Mouse (Mus musculus) kidney, embryonic 15.5 days (tissue): ENCODE measurements around the gene Gm14743. TPM values are rescaled to one million over a fixed set of nuclear protein-coding genes. Genes with fewer than 3 reads are reported as not detected.
"Not testable (repeated sequence)": the region's sequence is repeated elsewhere in the genome, so short reads cannot be mapped to it uniquely, and the experiment has no call there.

Experiments
- ATAC-seq: fragments of 200-750 bp; cut with Nextera tagmentation; replicated peaks from 2 replicates; pipeline ENCODE4 v1.8.0; 2017; ENCODE audit warnings: moderate TSS enrichment; ENCODE audit not compliant: low FRiP score
- H3K27ac ChIP-seq: fragments of 300-500 bp; sonication (generic); 2 replicates; pipeline ENCODE4 v1.5.1; 2015; ENCODE audit warnings: mild to moderate bottlenecking, inconsistent platforms
- H3K27me3 ChIP-seq: fragments of 300-500 bp; sonication (generic); 2 replicates; pipeline ENCODE4 v1.6.1; 2015; ENCODE audit warnings: inconsistent platforms
- H3K36me3 ChIP-seq: fragments of 300-500 bp; sonication (generic); 2 replicates; pipeline ENCODE4 v1.6.1; 2015; ENCODE audit warnings: inconsistent platforms
- H3K4me1 ChIP-seq: fragments of 300-500 bp; sonication (generic); 2 replicates; pipeline ENCODE4 v1.6.1; 2015; ENCODE audit warnings: inconsistent platforms
- H3K4me2 ChIP-seq: fragments of 300-500 bp; sonication (generic); 2 replicates; pipeline ENCODE4 v1.6.1; 2015; ENCODE audit warnings: moderate library complexity, mild to moderate bottlenecking, inconsistent platforms
- H3K4me3 ChIP-seq: fragments of 300-500 bp; sonication (generic); replicated peaks from 2 replicates; pipeline ENCODE4 v1.5.1; 2015; ENCODE audit warnings: mild to moderate bottlenecking, inconsistent platforms
- H3K9ac ChIP-seq: fragments of 300-500 bp; sonication (generic); 2 replicates; pipeline ENCODE4 v1.6.1; 2015; ENCODE audit warnings: mild to moderate bottlenecking, inconsistent platforms
- H3K9me3 ChIP-seq: fragments of 300-500 bp; sonication (generic); replicated peaks from 2 replicates; pipeline ENCODE4 v1.6.1; 2016; ENCODE audit warnings: inconsistent platforms
- WGBS: fragments of 180-500 bp; shearing (Covaris S2); methylation state at CpG from one replicate; pipeline ENCODE4 v1.1.7; 2015; ENCODE audit warnings: mixed read lengths; 5-methylcytosine and 5-hydroxymethylcytosine counted together
- polyA plus RNA-seq: library from polyadenylated mRNA; unstranded; fragments of >200 nt; fragmentation: Nextera tagmentation; extraction: Ambion mirVana; gene quantifications from 2 replicates; pipeline ENCODE4 v1.2.1, GENCODE M21; 2015

The Gm14743 gene
- not detected in 2 replicates for polyA plus RNA-seq

DNA sequence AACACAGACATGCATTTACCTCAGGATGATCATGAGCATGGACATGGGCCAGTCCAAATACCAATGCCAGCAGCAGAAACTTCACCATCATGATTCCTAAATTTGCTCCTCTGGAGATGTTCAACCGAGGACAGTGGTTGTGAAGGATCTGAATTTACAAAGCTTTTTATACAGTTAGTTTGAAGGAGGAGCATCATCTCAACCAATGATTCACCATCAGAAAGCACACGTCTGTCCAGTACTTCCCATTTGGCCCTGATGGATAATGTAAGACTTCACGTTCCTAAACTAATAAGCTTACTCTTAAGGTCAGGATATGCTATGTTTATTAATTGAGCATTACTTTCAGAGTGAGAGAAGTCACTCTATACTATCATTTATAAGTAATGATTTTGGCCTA is at the start of gene Gm14743:
Gene Gm14743 (minus strand): TSS at position 101 of the 400 bp plus-strand sequence.
- not testable (repeated sequence) for ATAC-seq, H3K36me3 ChIP-seq
- WGBS = no CpG with 5 or more reads among the region's 3 CpGs

DNA sequence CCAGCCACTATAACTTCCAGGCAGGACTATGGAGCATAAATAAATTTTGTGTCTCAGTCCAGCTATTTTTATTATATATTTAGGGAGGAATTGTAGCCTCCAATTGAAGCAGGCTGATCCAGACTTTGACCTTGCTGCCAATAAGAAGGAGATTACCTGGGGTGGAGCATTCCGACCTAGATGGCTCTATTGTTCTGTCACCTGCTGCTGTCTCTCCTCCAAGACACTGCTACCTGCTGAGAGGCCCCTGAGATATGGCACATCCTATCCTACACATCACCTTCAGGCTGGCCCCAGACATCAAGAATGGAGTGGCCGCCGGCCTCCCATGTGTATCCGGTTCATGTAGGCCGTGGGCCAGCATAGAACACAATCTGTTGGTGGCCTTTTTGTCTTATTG is 42.9 kb downstream of the Gm14743 start:
- Histone ChIP-seq H3K27me3 (no peaks in the 10 kb centered on the region), H3K27ac (no peak overlapping the region), H3K9ac (no peak overlapping the region), H3K4me3 (no peak overlapping the region), H3K4me2 (no peak overlapping the region), H3K36me3 (no peaks in the 10 kb centered on the region), H3K9me3 (no peaks in the 10 kb centered on the region), H3K4me1 (no peaks in the 10 kb centered on the region)
- no peak for ATAC-seq
- WGBS = 97% methylated on average over 5 of the region's 5 CpGs

More for the DNA sequence above, at the start of gene Gm14743:
- not testable (repeated sequence) for H3K4me2 ChIP-seq, H3K9me3 ChIP-seq, H3K9ac ChIP-seq, H3K4me3 ChIP-seq, H3K27me3 ChIP-seq, H3K27ac ChIP-seq, H3K4me1 ChIP-seq

DNA sequence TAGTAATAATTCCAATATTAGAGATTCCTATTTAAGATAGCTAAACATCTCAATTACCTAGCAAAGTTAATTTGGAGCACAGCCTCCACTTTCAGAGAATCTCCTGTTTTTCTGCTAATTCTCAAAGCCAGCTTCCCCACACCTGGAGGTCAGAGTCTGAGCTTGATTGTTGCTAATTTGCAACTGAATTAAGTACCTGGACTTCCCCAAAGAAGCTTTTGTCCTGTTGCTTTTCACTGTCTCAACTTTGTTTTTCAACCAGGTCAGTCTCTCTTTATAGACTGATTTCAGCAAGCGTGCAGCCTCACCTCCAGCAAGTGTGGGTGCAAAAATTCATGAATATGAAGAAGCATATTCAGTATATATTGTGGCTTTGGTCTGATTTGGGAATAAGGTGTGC is 43.5 kb downstream of the Gm14743 start:
- not testable (repeated sequence) for H3K27ac ChIP-seq, ATAC-seq, H3K4me1 ChIP-seq, H3K9me3 ChIP-seq, H3K36me3 ChIP-seq, H3K4me2 ChIP-seq, H3K4me3 ChIP-seq, H3K27me3 ChIP-seq, H3K9ac ChIP-seq
- WGBS = 60% methylated on average over 1 of the region's 1 CpGs

Other genes starting within 250 kb of the Gm14743 start
- gene Obp1a, start 154.5 kb downstream of the Gm14743 start, polyA plus RNA-seq = not detected in 2 replicates
- not detected in 2 replicates for gene Gm5938, start 120.5 kb downstream of the Gm14743 start, polyA plus RNA-seq
- gene Obp1b, start 59.1 kb downstream of the Gm14743 start, polyA plus RNA-seq = not detected in 2 replicates
- not detected in 2 replicates for gene 4930480E11Rik, start 123.7 kb upstream of the Gm14743 start, polyA plus RNA-seq